Mouse (Mus musculus): Measurements from ENCODE around the gene Snx5. TPM values are rescaled to one million over a fixed set of nuclear protein-coding genes. Genes with fewer than 3 reads are reported as not detected.

The Snx5 gene
- polyA plus RNA-seq, 1 experiment from 2014 or later = 140 TPM

- no peaks in the 10 kb centered on the region for H3K9me3 ChIP-seq
- H3K4me1 ChIP-seq (replicated peaks) = no peaks in the 10 kb centered on the region
- H3K27me3 ChIP-seq (replicated peaks) = no peaks in the 10 kb centered on the region
- H3K9ac ChIP-seq = no peak overlapping the region
- H3K4me2 ChIP-seq (replicated peaks) = no peak overlapping the region
- peaks cover 20% of the 10 kb centered on the region for H3K36me3 ChIP-seq
- no peak for ATAC-seq
- no peak overlapping the region for H3K27ac ChIP-seq
- 86% methylated on average over 3 of the region's 3 CpGs for WGBS
- no peak overlapping the region for H3K4me3 ChIP-seq (replicated peaks)
Measured at GRCm38 (mm10) chr2:144280568-144280967, 9.9 kb upstream of the Snx5 start.

GRCm38 (mm10) chr2:144279742-144280141, 9.0 kb upstream of the Snx5 start:
- Histone ChIP-seq H3K9ac (no peak overlapping the region), H3K4me2 (replicated peaks) (no peak overlapping the region), H3K4me1 (replicated peaks) (peaks cover 2% of the 10 kb centered on the region), H3K27me3 (replicated peaks) (no peaks in the 10 kb centered on the region), H3K4me3 (replicated peaks) (no peak overlapping the region), H3K27ac (no peak overlapping the region), H3K36me3 (peaks cover 20% of the 10 kb centered on the region), H3K9me3 (no peaks in the 10 kb centered on the region)
- WGBS = 79% methylated on average over 5 of the region's 5 CpGs
- ATAC-seq = peak; percentile 61

- WGBS = 88% methylated on average over 3 of the region's 3 CpGs
- Histone ChIP-seq H3K4me2 (replicated peaks) (no peak overlapping the region), H3K9me3 (no peaks in the 10 kb centered on the region), H3K4me1 (replicated peaks) (peaks cover 9% of the 10 kb centered on the region), H3K36me3 (peaks cover 20% of the 10 kb centered on the region), H3K9ac (no peak overlapping the region), H3K27ac (no peak overlapping the region), H3K27me3 (replicated peaks) (no peaks in the 10 kb centered on the region), H3K4me3 (replicated peaks) (no peak overlapping the region)
- no peak for ATAC-seq
Measured at GRCm38 (mm10) chr2:144276885-144277284, 6.2 kb upstream of the Snx5 start.

- no peaks in the 10 kb centered on the region for H3K9me3 ChIP-seq
- 23% methylated on average over 8 of the region's 8 CpGs for WGBS
- no peak overlapping the region for H3K9ac ChIP-seq
- H3K4me1 ChIP-seq (replicated peaks) = peaks cover 9% of the 10 kb centered on the region
- H3K27me3 ChIP-seq (replicated peaks) = no peaks in the 10 kb centered on the region
- no peak for ATAC-seq
- H3K27ac ChIP-seq = peak overlapping the region; percentile 46; the same call in 1 of the 2 replicates
- H3K4me3 ChIP-seq (replicated peaks) = no peak overlapping the region
- peaks cover 18% of the 10 kb centered on the region for H3K36me3 ChIP-seq
- H3K4me2 ChIP-seq (replicated peaks) = 0 out of 2 replicates have a peak overlapping the region, but pooled peaks have one; percentile 16
Measured at GRCm38 (mm10) chr2:144274741-144275140, 4.0 kb upstream of the Snx5 start.

GRCm38 (mm10) chr2:144272088-144272487, 1.4 kb upstream of the Snx5 start:
- no peak for ATAC-seq
- H3K9ac ChIP-seq = no peak overlapping the region
- H3K4me1 ChIP-seq (replicated peaks) = peaks cover 17% of the 10 kb centered on the region
- no peak overlapping the region for H3K27ac ChIP-seq
- H3K4me2 ChIP-seq (replicated peaks) = no peak overlapping the region
- WGBS = 90% methylated on average over 12 of the region's 12 CpGs
- H3K27me3 ChIP-seq (replicated peaks) = no peaks in the 10 kb centered on the region
- H3K9me3 ChIP-seq = no peaks in the 10 kb centered on the region
- peaks cover 3% of the 10 kb centered on the region; the same call in 1 of the 2 replicates for H3K36me3 ChIP-seq
- no peak overlapping the region for H3K4me3 ChIP-seq (replicated peaks)

- Histone ChIP-seq H3K27me3 (replicated peaks) (no peaks in the 10 kb centered on the region), H3K36me3 (no peaks in the 10 kb centered on the region), H3K4me2 (replicated peaks) (peak overlapping the region; percentile 73), H3K4me3 (replicated peaks) (peak overlapping the region; percentile 70), H3K4me1 (replicated peaks) (peaks cover 24% of the 10 kb centered on the region), H3K9ac (peak overlapping the region; percentile 98), H3K9me3 (no peaks in the 10 kb centered on the region), H3K27ac (peak overlapping the region; percentile 98)
- peak; percentile 16 for ATAC-seq
- under 1% methylated on average over 31 of the region's 33 CpGs for whole genome bisulfite sequencing
Measured at GRCm38 (mm10) chr2:144269679-144270475, 829 bp downstream of the Snx5 start.

- Histone ChIP-seq H3K9ac (peak overlapping the region; percentile 98), H3K4me1 (replicated peaks) (peaks cover 20% of the 10 kb centered on the region), H3K4me3 (replicated peaks) (peak overlapping the region; percentile 70), H3K4me2 (replicated peaks) (peak overlapping the region; percentile 73), H3K9me3 (no peaks in the 10 kb centered on the region), H3K27me3 (replicated peaks) (no peaks in the 10 kb centered on the region), H3K27ac (0 out of 2 replicates have a peak overlapping the region, but pooled peaks have one; percentile 5), H3K36me3 (no peaks in the 10 kb centered on the region)
- under 1% methylated on average over 11 of the region's 11 CpGs for WGBS
- ATAC-seq = no peak
Measured at GRCm38 (mm10) chr2:144269306-144269650, 1.4 kb downstream of the Snx5 start.

- no peaks in the 10 kb centered on the region for H3K9me3 ChIP-seq
- H3K27me3 ChIP-seq (replicated peaks) = no peaks in the 10 kb centered on the region
- peaks cover 18% of the 10 kb centered on the region for H3K4me1 ChIP-seq (replicated peaks)
- peak overlapping the region; percentile 98 for H3K9ac ChIP-seq
- H3K4me2 ChIP-seq (replicated peaks) = peak overlapping the region; percentile 73
- no peaks in the 10 kb centered on the region for H3K36me3 ChIP-seq
- 10% methylated on average over 6 of the region's 6 CpGs for WGBS
- H3K27ac ChIP-seq = peak overlapping the region; percentile 10; the same call in 1 of the 2 replicates
- peak overlapping the region; percentile 70 for H3K4me3 ChIP-seq (replicated peaks)
- no peak for ATAC-seq
Measured at GRCm38 (mm10) chr2:144268446-144269305, 2.0 kb downstream of the Snx5 start.

- 0 out of 2 replicates have a peak overlapping the region, but pooled peaks have one; percentile 15 for H3K27ac ChIP-seq
- H3K4me2 ChIP-seq (replicated peaks) = peak overlapping the region; percentile 73
- H3K36me3 ChIP-seq = no peaks in the 10 kb centered on the region
- H3K9ac ChIP-seq = 0 out of 2 replicates have a peak overlapping the region, but pooled peaks have one; percentile 98
- peaks cover 18% of the 10 kb centered on the region for H3K4me1 ChIP-seq (replicated peaks)
- no peaks in the 10 kb centered on the region for H3K27me3 ChIP-seq (replicated peaks)
- H3K4me3 ChIP-seq (replicated peaks) = no peak overlapping the region
- 24% methylated on average over 1 of the region's 1 CpGs for whole genome bisulfite sequencing
- ATAC-seq = no peak
- H3K9me3 ChIP-seq = no peaks in the 10 kb centered on the region
Measured at GRCm38 (mm10) chr2:144267731-144268015, 3.0 kb downstream of the Snx5 start.

GRCm38 (mm10) chr2:144267004-144267730, 3.5 kb downstream of the Snx5 start:
- H3K4me1 ChIP-seq (replicated peaks) = peaks cover 18% of the 10 kb centered on the region
- ATAC-seq = no peak
- H3K27ac ChIP-seq = 0 out of 2 replicates have a peak overlapping the region, but pooled peaks have one; percentile 15
- H3K9ac ChIP-seq = no peak overlapping the region
- peak overlapping the region; percentile 73 for H3K4me2 ChIP-seq (replicated peaks)
- no peaks in the 10 kb centered on the region for H3K27me3 ChIP-seq (replicated peaks)
- no peaks in the 10 kb centered on the region for H3K9me3 ChIP-seq
- H3K36me3 ChIP-seq = no peaks in the 10 kb centered on the region
- 46% methylated on average over 5 of the region's 5 CpGs for WGBS
- H3K4me3 ChIP-seq (replicated peaks) = no peak overlapping the region

GRCm38 (mm10) chr2:144265916-144266683, 4.6 kb downstream of the Snx5 start:
- Histone ChIP-seq H3K4me2 (replicated peaks) (peak overlapping the region; percentile 73), H3K9ac (no peak overlapping the region), H3K27ac (no peak overlapping the region), H3K4me1 (replicated peaks) (peaks cover 18% of the 10 kb centered on the region), H3K4me3 (replicated peaks) (no peak overlapping the region), H3K9me3 (no peaks in the 10 kb centered on the region), H3K36me3 (no peaks in the 10 kb centered on the region), H3K27me3 (replicated peaks) (no peaks in the 10 kb centered on the region)
- no peak for ATAC-seq
- 35% methylated on average over 4 of the region's 4 CpGs for WGBS

Data from intestine, embryonic 15.5 days (tissue).